Mouse (Mus musculus): Measurements from ENCODE around the gene Relch. TPM values are rescaled to one million over a fixed set of nuclear protein-coding genes. Genes with fewer than 3 reads are reported as not detected.

Relch gene
- polyA plus RNA-seq, 1 experiment, result 10.5 TPM

DNA sequence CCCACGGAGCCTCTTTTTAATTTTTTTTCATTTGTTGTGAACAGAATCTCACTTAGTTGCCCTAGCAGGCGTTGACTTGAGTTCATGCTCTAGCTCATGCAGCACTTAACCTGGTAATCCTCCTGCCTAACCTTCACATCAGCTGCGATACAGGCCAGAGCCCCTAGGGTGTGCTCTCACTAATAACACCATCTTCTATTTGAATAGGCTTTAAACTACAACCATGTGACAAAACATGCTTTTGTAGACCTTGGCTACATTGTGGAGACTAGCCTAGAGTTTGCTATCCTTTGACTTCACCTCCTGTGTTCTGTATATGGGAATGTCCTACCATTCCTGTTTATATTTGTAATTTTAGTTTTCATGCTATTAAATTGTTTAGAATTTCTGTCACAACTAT lies 71.7 kb downstream of the Relch start:
- no peak for TF ChIP-seq POLR2A (IDR thresholded peaks at IDR 0.05; ENCODE audit: insufficient read length, low read depth)
- no peak for TF ChIP-seq CEBPB (IDR thresholded peaks at IDR 0.05; ENCODE audit: insufficient read depth, poor library complexity, severe bottlenecking)
- TF ChIP-seq TCF12 (IDR thresholded peaks at IDR 0.05; ENCODE audit: insufficient read depth, poor library complexity, severe bottlenecking), result no peak
- no peak for TF ChIP-seq MAX (IDR thresholded peaks at IDR 0.05; ENCODE audit: low read depth)
- no peak for TF ChIP-seq E2F4 (IDR thresholded peaks at IDR 0.05; ENCODE audit: insufficient read depth)
- TF ChIP-seq USF1 (IDR thresholded peaks at IDR 0.05; ENCODE audit: low read depth), result no peak
- TF ChIP-seq TCF3 (IDR thresholded peaks at IDR 0.05; ENCODE audit: insufficient read length, low read depth), result no peak
- no peak for TF ChIP-seq MYOD1 (IDR thresholded peaks at IDR 0.05; ENCODE audit: control insufficient read depth in 1 of 3, insufficient read length in 2 of 3, low read depth in 2 of 3)
- TF ChIP-seq SRF (IDR thresholded peaks at IDR 0.05; ENCODE audit: control insufficient read depth, insufficient read length, low read depth), result no peak
- no peak overlapping the region for H3K4me2 ChIP-seq (ENCODE audit: low read depth)
- H3K4me3 ChIP-seq, result no peak overlapping the region
- no peaks in the 10 kb centered on the region for H3K27me3 ChIP-seq (ENCODE audit: control insufficient read depth, insufficient read depth, insufficient read length)
- no peak overlapping the region for H3ac ChIP-seq (ENCODE audit: control insufficient read depth, insufficient read length)
- H3K79me2 ChIP-seq (ENCODE audit: control insufficient read depth, insufficient read depth), result no peaks in the 10 kb centered on the region
- peaks cover 28% of the 10 kb centered on the region for H3K36me3 ChIP-seq (ENCODE audit: control insufficient read depth, insufficient read depth)

DNA sequence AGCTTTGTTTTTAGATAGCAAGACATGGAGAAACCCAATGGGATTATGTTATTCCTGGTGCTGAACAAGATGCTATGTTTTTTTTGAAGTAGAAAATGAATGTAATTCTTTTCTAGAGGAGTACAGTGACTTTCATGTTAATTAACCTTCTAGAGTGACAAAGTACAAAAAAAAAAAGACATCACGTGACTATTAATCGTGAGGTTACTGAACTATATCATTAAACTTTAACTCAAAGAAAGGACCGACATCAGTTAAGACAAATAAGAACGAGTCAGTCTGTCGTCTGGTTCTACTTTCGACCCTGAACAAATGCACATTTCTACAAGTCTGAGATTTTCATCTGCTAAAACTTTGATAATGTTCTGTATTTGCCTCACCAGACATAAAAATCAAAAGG lies 74.7 kb downstream of the Relch start:
- H3K27me3 ChIP-seq (ENCODE audit: control insufficient read depth, insufficient read depth, insufficient read length), result no peaks in the 10 kb centered on the region
- H3K79me2 ChIP-seq (ENCODE audit: control insufficient read depth, insufficient read depth), result no peaks in the 10 kb centered on the region
- peaks cover 22% of the 10 kb centered on the region for H3K36me3 ChIP-seq (ENCODE audit: control insufficient read depth, insufficient read depth)
- H3ac ChIP-seq (ENCODE audit: control insufficient read depth, insufficient read length), result no peak overlapping the region
- no peak overlapping the region for H3K4me3 ChIP-seq
- H3K4me2 ChIP-seq (ENCODE audit: low read depth), result no peak overlapping the region
- TF ChIP-seq TCF12 (IDR thresholded peaks at IDR 0.05; ENCODE audit: insufficient read depth, poor library complexity, severe bottlenecking) (no peak), CEBPB (IDR thresholded peaks at IDR 0.05; ENCODE audit: insufficient read depth, poor library complexity, severe bottlenecking) (no peak), REST (IDR thresholded peaks at IDR 0.05; ENCODE audit: insufficient read depth, insufficient read length) (no peak), TCF3 (IDR thresholded peaks at IDR 0.05; ENCODE audit: insufficient read length, low read depth) (no peak), SRF (IDR thresholded peaks at IDR 0.05; ENCODE audit: control insufficient read depth, insufficient read length, low read depth) (no peak), MAX (IDR thresholded peaks at IDR 0.05; ENCODE audit: low read depth) (no peak), USF1 (IDR thresholded peaks at IDR 0.05; ENCODE audit: low read depth) (no peak), MYOG (IDR thresholded peaks at IDR 0.05; ENCODE audit: control insufficient read depth in 1 of 3, insufficient read depth in 1 of 3, insufficient read length in 2 of 3, low read depth in 2 of 3) (no peak), MYOD1 (IDR thresholded peaks at IDR 0.05; ENCODE audit: control insufficient read depth in 1 of 3, insufficient read length in 2 of 3, low read depth in 2 of 3) (no peak), E2F4 (IDR thresholded peaks at IDR 0.05; ENCODE audit: insufficient read depth) (no peak), POLR2AphosphoS2 (IDR thresholded peaks at IDR 0.05; ENCODE audit: insufficient read length, low read depth) (no peak), POLR2A (IDR thresholded peaks at IDR 0.05; ENCODE audit: insufficient read length, low read depth) (no peak)

DNA sequence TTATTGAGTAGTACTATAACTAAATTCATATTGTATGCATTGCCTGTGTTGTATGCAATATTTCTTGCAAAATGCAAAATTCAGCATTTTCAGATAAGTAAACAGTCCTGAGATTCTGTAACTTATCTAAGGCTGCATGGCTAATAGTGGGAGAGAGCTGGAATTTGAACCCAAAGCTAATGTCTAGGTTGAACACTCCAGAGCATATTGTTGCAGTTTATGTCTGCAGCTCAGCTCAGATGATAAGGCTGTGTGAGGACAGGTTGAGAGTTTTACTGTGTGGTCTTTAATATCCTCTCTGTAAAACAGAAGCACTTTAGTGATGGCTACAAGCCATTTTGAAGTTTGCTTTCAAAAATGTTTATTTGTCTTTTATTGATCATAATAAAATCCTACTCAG lies 75.8 kb downstream of the Relch start:
- H3K27me3 ChIP-seq (ENCODE audit: control insufficient read depth, insufficient read depth, insufficient read length), result no peaks in the 10 kb centered on the region
- H3ac ChIP-seq (ENCODE audit: control insufficient read depth, insufficient read length), result no peak overlapping the region
- H3K4me3 ChIP-seq, result no peak overlapping the region
- H3K79me2 ChIP-seq (ENCODE audit: control insufficient read depth, insufficient read depth), result no peaks in the 10 kb centered on the region
- TF ChIP-seq POLR2A (IDR thresholded peaks at IDR 0.05; ENCODE audit: insufficient read length, low read depth), result no peak
- TF ChIP-seq MYOG (IDR thresholded peaks at IDR 0.05; ENCODE audit: control insufficient read depth in 1 of 3, insufficient read depth in 1 of 3, insufficient read length in 2 of 3, low read depth in 2 of 3), result no peak
- TF ChIP-seq TCF12 (IDR thresholded peaks at IDR 0.05; ENCODE audit: insufficient read depth, poor library complexity, severe bottlenecking), result no peak
- no peak for TF ChIP-seq REST (IDR thresholded peaks at IDR 0.05; ENCODE audit: insufficient read depth, insufficient read length)
- no peak for TF ChIP-seq CEBPB (IDR thresholded peaks at IDR 0.05; ENCODE audit: insufficient read depth, poor library complexity, severe bottlenecking)
- TF ChIP-seq POLR2AphosphoS2 (IDR thresholded peaks at IDR 0.05; ENCODE audit: insufficient read length, low read depth), result no peak
- no peak for TF ChIP-seq SRF (IDR thresholded peaks at IDR 0.05; ENCODE audit: control insufficient read depth, insufficient read length, low read depth)
- TF ChIP-seq TCF3 (IDR thresholded peaks at IDR 0.05; ENCODE audit: insufficient read length, low read depth), result no peak
- H3K4me2 ChIP-seq (ENCODE audit: low read depth), result no peak overlapping the region
- H3K36me3 ChIP-seq (ENCODE audit: control insufficient read depth, insufficient read depth), result peaks cover 33% of the 10 kb centered on the region

DNA sequence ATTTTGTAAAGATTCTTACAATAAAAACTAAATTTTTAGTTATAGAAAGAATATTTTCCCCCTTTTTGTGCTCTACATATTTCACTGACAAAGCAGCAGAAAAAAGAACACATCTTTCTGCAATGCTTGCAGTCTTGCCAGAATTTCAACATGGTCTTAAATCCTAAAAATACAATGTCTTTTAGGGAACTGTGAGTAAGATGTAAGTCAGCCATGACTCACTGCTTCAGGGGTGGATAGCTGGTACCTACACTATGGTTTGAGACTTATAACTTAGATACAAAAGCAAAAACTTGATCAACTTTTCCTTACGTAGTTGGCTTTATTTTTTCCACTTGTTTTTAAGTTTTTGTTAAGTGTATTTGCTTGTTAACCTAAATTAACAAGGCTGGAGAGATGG lies 78.8 kb downstream of the Relch start:
- no peak overlapping the region for H3K4me3 ChIP-seq
- no peak overlapping the region for H3K4me2 ChIP-seq (ENCODE audit: low read depth)
- no peak for TF ChIP-seq USF1 (IDR thresholded peaks at IDR 0.05; ENCODE audit: low read depth)
- TF ChIP-seq MYOD1 (IDR thresholded peaks at IDR 0.05; ENCODE audit: control insufficient read depth in 1 of 3, insufficient read length in 2 of 3, low read depth in 2 of 3), result no peak
- no peak for TF ChIP-seq POLR2A (IDR thresholded peaks at IDR 0.05; ENCODE audit: insufficient read length, low read depth)
- TF ChIP-seq REST (IDR thresholded peaks at IDR 0.05; ENCODE audit: insufficient read depth, insufficient read length), result no peak
- no peak for TF ChIP-seq POLR2AphosphoS2 (IDR thresholded peaks at IDR 0.05; ENCODE audit: insufficient read length, low read depth)
- no peak for TF ChIP-seq MAX (IDR thresholded peaks at IDR 0.05; ENCODE audit: low read depth)
- TF ChIP-seq MYOG (IDR thresholded peaks at IDR 0.05; ENCODE audit: control insufficient read depth in 1 of 3, insufficient read depth in 1 of 3, insufficient read length in 2 of 3, low read depth in 2 of 3), result no peak
- TF ChIP-seq CEBPB (IDR thresholded peaks at IDR 0.05; ENCODE audit: insufficient read depth, poor library complexity, severe bottlenecking), result no peak
- no peak for TF ChIP-seq TCF12 (IDR thresholded peaks at IDR 0.05; ENCODE audit: insufficient read depth, poor library complexity, severe bottlenecking)
- TF ChIP-seq TCF3 (IDR thresholded peaks at IDR 0.05; ENCODE audit: insufficient read length, low read depth), result no peak
- no peak for TF ChIP-seq E2F4 (IDR thresholded peaks at IDR 0.05; ENCODE audit: insufficient read depth)
- TF ChIP-seq SRF (IDR thresholded peaks at IDR 0.05; ENCODE audit: control insufficient read depth, insufficient read length, low read depth), result no peak
- H3K27me3 ChIP-seq (ENCODE audit: control insufficient read depth, insufficient read depth, insufficient read length), result no peaks in the 10 kb centered on the region
- no peak overlapping the region for H3ac ChIP-seq (ENCODE audit: control insufficient read depth, insufficient read length)
- no peaks in the 10 kb centered on the region for H3K79me2 ChIP-seq (ENCODE audit: control insufficient read depth, insufficient read depth)
- H3K36me3 ChIP-seq (ENCODE audit: control insufficient read depth, insufficient read depth), result peaks cover 48% of the 10 kb centered on the region

DNA sequence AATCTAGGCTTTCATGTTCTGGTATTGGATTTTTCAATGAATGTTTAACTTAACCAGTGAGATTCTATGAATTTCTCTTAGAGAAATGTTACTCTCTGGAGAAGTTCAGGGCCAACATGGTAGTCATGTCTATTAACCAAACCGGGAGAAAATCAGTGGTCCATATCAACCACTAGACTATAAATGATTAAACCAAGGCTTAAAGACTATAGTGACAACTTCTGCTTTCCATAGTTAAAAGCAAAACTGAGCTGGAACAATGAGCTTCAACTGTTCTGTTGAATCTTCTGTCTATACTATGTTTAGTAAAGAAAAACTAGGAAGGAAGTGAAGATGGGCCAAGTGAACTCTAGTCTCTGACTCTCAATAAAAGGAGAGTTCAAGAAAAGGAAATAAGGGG lies 82.8 kb downstream of the Relch start:
- Histone ChIP-seq H3K36me3 (ENCODE audit: control insufficient read depth, insufficient read depth) (peaks cover 57% of the 10 kb centered on the region), H3K4me3 (no peak overlapping the region), H3K4me2 (ENCODE audit: low read depth) (no peak overlapping the region), H3ac (ENCODE audit: control insufficient read depth, insufficient read length) (no peak overlapping the region), H3K27me3 (ENCODE audit: control insufficient read depth, insufficient read depth, insufficient read length) (no peaks in the 10 kb centered on the region), H3K79me2 (ENCODE audit: control insufficient read depth, insufficient read depth) (no peaks in the 10 kb centered on the region)
- TF ChIP-seq POLR2AphosphoS2 (IDR thresholded peaks at IDR 0.05; ENCODE audit: insufficient read length, low read depth) (no peak), MAX (IDR thresholded peaks at IDR 0.05; ENCODE audit: low read depth) (no peak), REST (IDR thresholded peaks at IDR 0.05; ENCODE audit: insufficient read depth, insufficient read length) (no peak)

Data from myocyte (in vitro differentiated cells).